Mouse (Mus musculus) neutrophil, adult 5-6 weeks (primary cell): ENCODE measurements around the gene Plscr1. TPM values are rescaled to one million over a fixed set of nuclear protein-coding genes. Genes with fewer than 3 reads are reported as not detected.

ENCODE experiments used
- ATAC-seq: fragments of 151-379, 151-347 bp; 2 replicates; pipeline ENCODE4 v1.8.0; 2017; ENCODE audit warnings: mild to moderate bottlenecking, moderate TSS enrichment; ENCODE audit not compliant: insufficient number of reproducible peaks, poor library complexity, low FRiP score, severe bottlenecking; ENCODE audit errors: extremely low read depth
- total RNA-seq: library from RNA; stranded (forward); fragments of 200-1000 nt; gene quantifications from 2 replicates; pipeline ENCODE4 v1.2.3, GENCODE M21; 2017

Gene Plscr1
- total RNA-seq, 1 experiment from 2014 or later: 17.8 TPM

DNA sequence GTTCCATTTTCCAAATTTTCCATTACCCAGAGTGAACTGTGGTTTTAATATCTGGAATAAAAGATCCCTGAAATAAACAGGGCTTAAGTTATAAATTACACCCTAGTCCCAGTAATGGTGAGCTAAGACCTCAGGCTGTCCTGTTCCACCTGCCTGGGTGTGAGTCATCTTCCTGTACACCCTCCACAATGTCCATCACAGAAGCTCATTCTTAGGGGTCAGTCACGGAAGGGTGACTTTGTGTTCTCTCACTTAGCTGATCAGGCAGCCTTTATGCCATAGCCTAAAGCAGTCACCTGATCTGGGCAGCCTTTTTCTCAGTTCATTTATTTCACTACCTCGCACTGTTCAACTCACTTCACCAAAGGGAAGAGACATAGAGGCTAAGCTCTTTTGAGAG is 42.6 kb downstream of the Plscr1 start:
- ATAC-seq: no peak

DNA sequence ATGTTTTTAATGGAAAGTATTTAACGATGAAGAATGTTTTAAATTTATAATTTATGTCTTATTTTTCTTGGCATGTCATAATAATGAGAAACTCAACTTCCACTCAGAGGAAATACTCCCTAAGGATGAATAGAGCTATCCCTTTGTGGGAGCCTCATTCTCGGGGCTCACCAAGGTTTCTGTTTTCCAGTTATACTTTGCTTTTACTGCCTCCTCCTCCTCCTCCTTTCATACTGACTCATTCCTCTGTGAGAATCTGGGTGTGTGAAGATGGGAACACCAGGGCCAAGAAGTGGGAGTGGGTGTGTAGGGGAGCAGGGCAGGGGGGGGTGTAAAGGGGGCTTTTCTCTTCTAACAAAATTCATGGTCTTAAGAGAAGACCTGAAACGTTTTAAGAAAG is 43.4 kb downstream of the Plscr1 start:
- no peak for ATAC-seq

DNA sequence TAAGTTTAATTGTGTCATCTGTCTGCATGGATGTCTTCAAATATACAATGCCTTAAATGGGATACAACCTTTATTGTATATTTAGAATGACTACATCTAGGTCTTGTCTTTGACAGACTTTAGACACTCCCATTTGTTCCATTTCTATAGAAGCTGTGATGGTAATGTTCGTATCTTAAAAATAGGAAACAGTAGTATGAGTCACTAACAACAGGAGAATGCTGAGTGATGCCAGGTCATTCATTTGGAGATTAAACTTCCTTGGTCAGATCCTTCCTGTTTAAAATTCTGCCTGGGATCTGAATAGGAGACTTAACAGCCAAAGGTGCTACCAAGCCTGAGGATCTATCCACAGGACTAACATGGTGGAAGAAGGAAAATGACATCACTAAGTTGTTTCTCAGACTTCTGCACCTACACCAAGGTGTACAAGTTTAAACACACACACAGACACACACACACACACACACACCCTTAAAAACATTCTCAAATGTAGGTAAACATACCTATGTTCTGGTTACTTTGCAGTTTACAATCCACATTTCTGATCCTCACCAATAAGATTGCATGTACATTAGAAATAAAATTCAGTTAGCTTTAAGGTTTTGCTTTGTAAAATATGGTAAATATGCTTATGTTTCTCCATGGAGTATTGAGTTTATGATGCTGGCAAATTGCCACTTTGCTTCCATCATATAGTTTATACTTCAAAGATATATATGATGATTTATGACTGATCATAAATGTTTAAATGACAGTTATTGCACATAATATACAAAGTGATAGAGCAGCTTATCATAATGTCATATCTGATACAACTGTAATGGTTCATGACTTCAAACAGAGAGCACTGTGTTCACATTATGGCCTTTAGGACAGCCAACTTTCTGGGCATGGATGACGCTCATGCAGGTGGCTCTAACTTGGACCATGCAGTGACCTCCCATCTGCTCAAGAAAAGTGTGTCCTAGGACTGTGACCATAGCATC is 44.3 kb downstream of the Plscr1 start:
- ATAC-seq: no peak

DNA sequence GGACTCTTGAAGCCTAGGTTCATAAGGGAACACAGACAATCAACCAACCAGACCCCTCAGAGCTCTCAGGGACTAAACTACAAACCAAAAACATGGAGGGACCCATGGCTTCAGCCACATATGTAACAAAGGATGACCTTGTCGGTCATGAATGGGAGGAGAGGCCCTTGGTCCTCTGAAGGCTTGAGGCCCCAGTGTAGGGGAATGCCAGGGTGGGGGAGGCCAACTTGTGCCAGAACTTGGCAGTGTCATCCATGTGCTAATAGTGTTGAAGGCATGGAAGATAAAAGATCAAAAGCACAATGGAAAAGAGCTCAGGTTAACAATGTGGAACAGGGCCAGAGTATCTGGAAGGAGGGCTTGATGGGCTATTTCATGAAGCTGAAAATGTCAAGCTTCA is 48.7 kb downstream of the Plscr1 start:
- no peak for ATAC-seq

DNA sequence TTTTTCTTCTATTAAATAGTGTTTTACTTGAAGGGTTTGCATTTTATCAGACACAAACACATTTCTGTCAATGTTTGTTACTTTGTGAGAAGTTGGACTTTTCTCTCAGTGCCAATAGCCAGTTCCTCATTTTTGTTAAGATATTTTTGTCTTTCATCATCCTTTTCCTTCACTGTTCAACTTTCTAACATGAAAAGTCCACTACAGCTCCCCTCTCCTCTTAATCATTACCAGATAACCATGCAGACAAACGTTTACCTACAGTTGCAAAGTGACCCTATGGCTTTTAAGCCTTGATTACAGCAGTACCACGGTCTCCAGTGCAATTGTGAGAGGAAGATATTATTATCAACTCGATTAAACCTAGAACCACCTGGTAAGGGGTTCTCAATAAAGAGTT is 51.7 kb downstream of the Plscr1 start:
- ATAC-seq: no peak

DNA sequence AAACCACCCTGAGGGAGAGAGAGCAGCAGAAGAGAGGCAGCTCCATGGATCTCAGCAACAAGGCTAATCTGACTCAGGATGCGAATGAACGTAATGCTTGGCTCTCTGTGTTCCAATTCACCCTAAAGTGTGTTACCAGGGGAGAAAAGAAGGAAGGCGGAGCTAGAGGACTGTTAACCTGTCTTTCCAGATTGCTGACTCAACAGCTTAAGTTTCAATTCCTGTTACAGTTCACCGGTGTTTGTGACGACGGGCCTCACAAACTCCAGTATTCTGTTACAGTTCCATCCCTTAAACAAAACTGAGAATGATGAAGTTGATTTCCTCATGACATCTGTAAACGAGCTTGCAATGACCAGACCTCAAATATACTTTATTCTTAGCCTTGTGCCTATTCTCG is 55.5 kb downstream of the Plscr1 start:
- ATAC-seq: no peak

DNA sequence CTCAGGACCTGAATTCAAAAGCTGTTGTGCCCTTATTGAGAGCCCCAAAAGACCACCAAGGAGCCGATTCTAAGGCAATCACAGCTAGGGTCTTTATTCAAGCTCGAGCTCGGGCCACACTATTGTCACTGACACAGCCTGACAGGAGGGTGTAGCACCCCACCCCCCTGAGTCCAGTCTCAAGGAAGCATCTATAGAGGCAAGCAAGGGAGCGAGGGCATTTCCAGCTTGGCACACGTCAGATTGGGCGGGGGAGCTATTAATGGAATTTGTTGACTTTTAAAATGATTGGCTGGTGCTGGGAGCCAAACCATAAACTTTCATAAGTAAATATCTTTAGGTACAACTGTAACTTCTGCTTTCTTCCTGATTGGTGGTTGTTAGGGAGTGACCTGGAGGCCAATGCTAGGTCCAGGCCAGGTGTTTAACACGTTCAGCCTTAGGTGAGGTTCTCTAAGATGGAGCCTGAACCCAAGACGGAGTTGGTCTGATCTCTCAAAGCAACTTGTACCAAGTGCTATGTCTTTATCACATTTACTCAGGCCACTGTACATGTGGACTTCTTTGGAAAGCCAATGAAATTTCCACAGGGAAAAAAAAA is 56.2 kb downstream of the Plscr1 start:
- no peak for ATAC-seq

DNA sequence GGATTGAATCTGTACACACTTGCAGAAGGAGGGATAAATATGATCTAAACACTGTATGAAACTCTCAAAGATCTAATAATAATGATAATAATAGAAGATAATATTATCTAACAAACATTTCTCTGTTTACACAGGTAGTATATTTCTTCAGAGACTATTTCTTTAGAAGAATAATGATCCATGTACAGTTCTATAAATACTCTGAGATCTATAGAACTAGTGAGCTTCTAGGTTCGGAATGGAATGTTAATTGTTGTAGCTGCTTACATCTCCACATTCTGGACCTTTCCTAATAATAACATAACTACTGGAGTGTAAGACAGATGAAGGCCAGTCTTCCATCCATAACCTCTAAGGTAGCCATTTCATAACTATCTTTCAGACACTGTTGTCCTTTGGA is 59.5 kb downstream of the Plscr1 start, which contains the start of gene 1700057G04Rik:
Gene 1700057G04Rik (plus strand): TSS at position 301 of the 400 bp plus-strand sequence.
- ATAC-seq: no peak

DNA sequence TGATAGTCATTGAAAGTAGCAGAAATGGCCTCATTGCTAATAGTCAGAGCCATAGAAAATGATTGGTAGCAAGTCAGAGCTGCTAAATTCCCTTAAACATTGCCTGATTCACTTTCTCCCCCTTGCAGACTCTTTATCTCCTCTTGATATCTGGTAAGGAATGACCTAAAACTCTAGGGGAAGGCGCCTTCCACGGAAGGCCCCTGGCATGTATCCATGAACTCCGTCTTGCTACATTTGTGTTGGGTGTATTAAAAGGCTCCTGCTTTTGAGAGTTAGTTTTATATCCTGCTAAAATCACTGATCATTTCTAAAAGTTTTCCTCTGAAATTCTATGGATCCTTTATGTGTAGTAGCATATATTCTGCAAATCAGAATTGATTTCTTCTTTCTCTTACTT is 67.2 kb downstream of the Plscr1 start:
- no peak for ATAC-seq

Other genes with a start within 250 kb of the Plscr1 start
- not detected in 2 replicates for gene Plscr5, start 56.8 kb upstream of the Plscr1 start, total RNA-seq
- 0.47 and 3.3 TPM in 2 replicates for gene Plscr2, start 25.9 kb downstream of the Plscr1 start, total RNA-seq
- gene 1700057G04Rik, start 59.6 kb downstream of the Plscr1 start, total RNA-seq: not detected in 2 replicates
- 0.23 and 0.49 TPM in 2 replicates for gene Plscr4, start 207.6 kb downstream of the Plscr1 start, total RNA-seq